Mouse (Mus musculus) c-Kit-positive CD71-positive TER-119-negative erythroid progenitor cells, embryonic 14.5 days (primary cell): Measurements from ENCODE around the gene Ctsz.

ENCODE experiments used
- DNase-seq: peaks from one replicate; pipeline ENCODE4 v3.0.0-alpha.2; 2013; ENCODE audit warnings: low read depth

Gene Ctsz

GRCm38 (mm10) chr2:174439961-174440360 lies 1.1 kb upstream of the Ctsz start:
- no peak for DNase-seq

GRCm38 (mm10) chr2:174439450-174439838 lies 605 bp upstream of the Ctsz start:
- no peak for DNase-seq

GRCm38 (mm10) chr2:174438181-174438580 lies 658 bp downstream of the Ctsz start:
- no peak for DNase-seq

- no peak for DNase-seq
Measured at GRCm38 (mm10) chr2:174437697-174437982, 1.2 kb downstream of the Ctsz start.

GRCm38 (mm10) chr2:174436916-174437696 lies 1.7 kb downstream of the Ctsz start:
- DNase-seq: no peak

GRCm38 (mm10) chr2:174436076-174436701 lies 2.6 kb downstream of the Ctsz start:
- DNase-seq: no peak

- no peak for DNase-seq
Measured at GRCm38 (mm10) chr2:174434943-174435342, 3.9 kb downstream of the Ctsz start.

- no peak for DNase-seq
Measured at GRCm38 (mm10) chr2:174428996-174429591, 9.7 kb downstream of the Ctsz start.

GRCm38 (mm10) chr2:174428076-174428835 lies 10.6 kb downstream of the Ctsz start:
- DNase-seq: no peak

GRCm38 (mm10) chr2:174426856-174427255 lies 12.0 kb downstream of the Ctsz start:
- DNase-seq: no peak

GRCm38 (mm10) chr2:174424301-174425085 lies 14.3 kb downstream of the Ctsz start:
- DNase-seq: no peak

- no peak for DNase-seq
Measured at GRCm38 (mm10) chr2:174421107-174421506, 17.7 kb downstream of the Ctsz start.

- DNase-seq: peak; percentile 98
Measured at GRCm38 (mm10) chr2:174415731-174416310, 23.0 kb downstream of the Ctsz start, which contains the start of gene Nelfcd. Nelfcd (plus strand) TSS chr2:174415804.

- DNase-seq: no peak
Measured at GRCm38 (mm10) chr2:174415001-174415730, 23.7 kb downstream of the Ctsz start.

GRCm38 (mm10) chr2:174413127-174413526 lies 25.7 kb downstream of the Ctsz start:
- DNase-seq: no peak

GRCm38 (mm10) chr2:174410222-174410621 lies 28.6 kb downstream of the Ctsz start:
- DNase-seq: no peak

GRCm38 (mm10) chr2:174400396-174400795 lies 38.4 kb downstream of the Ctsz start:
- no peak for DNase-seq

GRCm38 (mm10) chr2:174397881-174398280 lies 41.0 kb downstream of the Ctsz start:
- DNase-seq: no peak

GRCm38 (mm10) chr2:174397065-174397464 lies 41.8 kb downstream of the Ctsz start:
- DNase-seq: no peak

GRCm38 (mm10) chr2:174396643-174397042 lies 42.2 kb downstream of the Ctsz start:
- DNase-seq: no peak

GRCm38 (mm10) chr2:174393383-174393782 lies 45.5 kb downstream of the Ctsz start:
- DNase-seq: no peak
